Mouse (Mus musculus) Patski (cell line): ENCODE data around the gene 4930430F08Rik. TPM values are rescaled to one million over a fixed set of nuclear protein-coding genes. Genes with fewer than 3 reads are reported as not detected.
A peak's percentile ranks its signal among the peaks of the same experiment; 100 is the strongest.
"Not testable (repeated sequence)": the region's sequence is repeated elsewhere in the genome, so short reads cannot be mapped to it uniquely, and the experiment has no call there.

Experiments
- ATAC-seq: fragments of 100-300 bp; one replicate; pipeline ENCODE4 v1.8.0; 2021
- CTCF ChIA-PET: fragments of 350-600 bp; sonication (Branson Sonifier 250); formaldehyde crosslinking; loops from one replicate; lab custom pipeline; 2022; ENCODE audit warnings: inconsistent platforms; lab: Charles Lee
- POLR2A ChIA-PET: fragments of 350-600 bp; sonication (Branson Sonifier 250); formaldehyde crosslinking; loops from one replicate; lab custom pipeline; 2022; ENCODE audit warnings: antibody characterized with exemption, inconsistent platforms; lab: Charles Lee
- DNase-seq: peaks from one replicate; pipeline ENCODE4 v3.0.0-alpha.2; 2011; ENCODE audit warnings: low read depth, low spot score
- H3K27me3 ChIP-seq: fragments of 371-371 bp; one replicate; pipeline ENCODE4 v1.5.1; 2021
- CTCF ChIP-seq: fragments of 100-300 bp; IDR thresholded peaks from one replicate; pipeline ENCODE4 v1.5.1; 2021
- in situ Hi-C: fragments of 300-500 bp; cut with MboI; formaldehyde crosslinking; loops from 3 replicates; pipeline ENCODE4 v1.11.1; 2018; ENCODE audit warnings: low pct_unique_long_range_greater_than_20kb, mixed read lengths
- polyA plus RNA-seq: library from polyadenylated mRNA; unstranded; gene quantifications from one replicate; pipeline ENCODE4 v1.2.3, GENCODE M21; 2021

Gene 4930430F08Rik
- polyA plus RNA-seq, 1 experiment from 2014 or later, result 19.7 TPM

- peaks cover 30% of the 10 kb centered on the region for H3K27me3 ChIP-seq
- ATAC-seq (peak; percentile 27), DNase-seq (no peak)
- TF ChIP-seq CTCF, result no peak
- in situ Hi-C loops, result no loop called here
- ChIA-PET POLR2A (interaction anchor here (0.7 kb wide), 1 partner anchor 12 kb away, joined by 3 read pairs; no protein-coding TSS in a partner anchor), CTCF (interaction anchor here (1.3 kb wide), 1 partner anchor 22 kb away, joined by 3 read pairs; no protein-coding TSS in a partner anchor)
Measured at GRCm38 (mm10) chr10:100588524-100588923, 1.7 kb downstream of the 4930430F08Rik start.

GRCm38 (mm10) chr10:100584178-100584577 is 6.0 kb downstream of the 4930430F08Rik start:
- no peak for TF ChIP-seq CTCF
- DNase-seq (no peak), ATAC-seq (no peak)
- ChIA-PET CTCF (no interaction called here), POLR2A (no interaction called here)
- no peaks in the 10 kb centered on the region for H3K27me3 ChIP-seq
- in situ Hi-C loops, result no loop called here

- ChIA-PET CTCF (interaction anchor here (1.3 kb wide), 1 partner anchor 8 kb away, joined by 3 read pairs; no protein-coding TSS in a partner anchor), POLR2A (no interaction called here)
- no peak for ATAC-seq
- TF ChIP-seq CTCF, result no peak
- no peaks in the 10 kb centered on the region for H3K27me3 ChIP-seq
- DNase-seq, result no peak
- in situ Hi-C loops, result no loop called here
Measured at GRCm38 (mm10) chr10:100575294-100575693, 14.9 kb downstream of the 4930430F08Rik start.

- POLR2A ChIA-PET, result no interaction called here
- no peak for ATAC-seq
- DNase-seq, result no peak
- CTCF ChIA-PET, result interaction anchor here (0.8 to 1.6 kb wide), 2 partner anchors 10 to 11 kb away, joined by 3 read pairs; no protein-coding TSS in a partner anchor
- H3K27me3 ChIP-seq, result no peaks in the 10 kb centered on the region
- in situ Hi-C loops, result no loop called here
- TF ChIP-seq CTCF, result no peak
Measured at GRCm38 (mm10) chr10:100574505-100575149, 15.6 kb downstream of the 4930430F08Rik start.

GRCm38 (mm10) chr10:100571707-100572106 is 18.5 kb downstream of the 4930430F08Rik start:
- no peak for TF ChIP-seq CTCF
- ChIA-PET CTCF (interaction anchor here (1.4 kb wide), 1 partner anchor 22 kb away, joined by 3 read pairs; no protein-coding TSS in a partner anchor), POLR2A (no interaction called here)
- ATAC-seq (no peak), DNase-seq (no peak)
- no peaks in the 10 kb centered on the region for H3K27me3 ChIP-seq
- in situ Hi-C loops, result no loop called here

- no peaks in the 10 kb centered on the region for H3K27me3 ChIP-seq
- ChIA-PET POLR2A (no interaction called here), CTCF (interaction anchor here (1.2 to 1.3 kb wide), 2 partner anchors 10 to 17 kb away, joined by 3 to 4 read pairs; no protein-coding TSS in a partner anchor)
- in situ Hi-C loops, result no loop called here
- ATAC-seq (no peak), DNase-seq (no peak)
- no peak for TF ChIP-seq CTCF
Measured at GRCm38 (mm10) chr10:100564112-100564511, 26.1 kb downstream of the 4930430F08Rik start.

- ATAC-seq, POLR2A ChIA-PET, DNase-seq, in situ Hi-C loops, H3K27me3 ChIP-seq: not testable (repeated sequence)
- CTCF ChIA-PET, result interaction anchor here (1.0 kb wide), 1 partner anchor 11 kb away, joined by 3 read pairs; no protein-coding TSS in a partner anchor
Measured at GRCm38 (mm10) chr10:100560194-100560883, 29.9 kb downstream of the 4930430F08Rik start.

- DNase-seq (no peak), ATAC-seq (no peak)
- in situ Hi-C loops, result no loop called here
- POLR2A ChIA-PET, result no interaction called here
- no peaks in the 10 kb centered on the region for H3K27me3 ChIP-seq
- CTCF ChIA-PET, result no interaction called here
- no peak for TF ChIP-seq CTCF
Measured at GRCm38 (mm10) chr10:100556566-100557175, 33.6 kb downstream of the 4930430F08Rik start.

GRCm38 (mm10) chr10:100524499-100525390 is 65.5 kb downstream of the 4930430F08Rik start:
- DNase-seq, result no peak
- CTCF ChIA-PET, result interaction anchor here (0.9 kb wide), 1 partner anchor 10 kb away, joined by 4 read pairs; no protein-coding TSS in a partner anchor
- POLR2A ChIA-PET, result no interaction called here
- in situ Hi-C loops, result no loop called here
- no peak for ATAC-seq
- no peaks in the 10 kb centered on the region for H3K27me3 ChIP-seq
- no peak for TF ChIP-seq CTCF

- ATAC-seq (no peak), DNase-seq (no peak)
- no peaks in the 10 kb centered on the region for H3K27me3 ChIP-seq
- ChIA-PET POLR2A (no interaction called here), CTCF (interaction anchor here (1.2 to 1.7 kb wide), 2 partner anchors 9 kb away, joined by 6 read pairs; no protein-coding TSS in a partner anchor)
- in situ Hi-C loops, result no loop called here
- no peak for TF ChIP-seq CTCF
Measured at GRCm38 (mm10) chr10:100522330-100522729, 67.9 kb downstream of the 4930430F08Rik start.

Other genes with a start within 250 kb of the 4930430F08Rik start
- gene Gm4302, start 249.6 kb downstream of the 4930430F08Rik start, polyA plus RNA-seq, result 0.12 TPM
- not detected for gene Gm4303, start 244.5 kb downstream of the 4930430F08Rik start, polyA plus RNA-seq
- not detected for gene Gm4305, start 239.3 kb downstream of the 4930430F08Rik start, polyA plus RNA-seq
- gene Gm4307, start 229.1 kb downstream of the 4930430F08Rik start, polyA plus RNA-seq, result not detected
- not detected for gene Gm4312, start 207.9 kb downstream of the 4930430F08Rik start, polyA plus RNA-seq
- 26.0 TPM for gene Tmtc3, start 103.1 kb downstream of the 4930430F08Rik start, polyA plus RNA-seq
- gene Cep290, start 102.9 kb downstream of the 4930430F08Rik start, polyA plus RNA-seq, result 12.4 TPM
- not detected for gene 1700017N19Rik, start 61 bp upstream of the 4930430F08Rik start, polyA plus RNA-seq